Mouse (Mus musculus) bone marrow macrophage, adult 2 months (primary cell): ENCODE data around the gene Lyrm4.

Source experiments
- CTCF ChIP-seq: IDR thresholded peaks from 2 replicates; pipeline ENCODE4 v1.5.1; 2012; ENCODE audit warnings: low read depth, mild to moderate bottlenecking, low read length, moderate library complexity
- POLR2A ChIP-seq: IDR thresholded peaks from 2 replicates; pipeline ENCODE4 v1.6.1; 2012; ENCODE audit warnings: mild to moderate bottlenecking, low read depth, low read length, borderline replicate concordance

DNA sequence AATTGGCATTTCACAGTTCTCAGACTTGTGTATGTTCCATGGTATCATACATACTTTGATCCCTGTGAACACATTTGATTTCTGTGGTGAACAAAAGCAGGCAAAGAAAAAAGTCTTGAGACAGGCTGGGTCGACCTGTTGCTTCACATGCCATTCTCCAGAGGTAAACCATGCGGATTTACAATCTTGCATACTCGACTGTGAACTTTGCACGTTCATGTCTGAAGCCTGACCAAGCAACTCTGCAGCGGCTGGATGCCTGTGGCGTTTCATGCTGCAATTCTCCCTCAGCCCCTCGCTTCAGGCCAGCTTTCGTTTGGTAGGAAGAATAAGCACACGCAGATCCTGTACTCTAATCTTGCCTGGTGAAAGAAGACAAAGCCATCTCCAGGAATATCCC is 85.4 kb downstream of the Lyrm4 start:
- TF ChIP-seq CTCF (no peak), POLR2A (no peak)
